Mouse (Mus musculus): ENCODE measurements around the gene Tecpr1. TPM values are rescaled to one million over a fixed set of nuclear protein-coding genes. Genes with fewer than 3 reads are reported as not detected.

Tecpr1 gene
- total and polyA plus RNA-seq, 3 experiments, result 2.8 to 6.2 (median 6.0) TPM

- TF ChIP-seq CHD1 (IDR thresholded peaks at IDR 0.05; ENCODE audit: low read depth, low read length) (no peak), JUND (conservative IDR thresholded peaks at IDR 0.05; ENCODE audit: low read depth, low read length) (no peak), CHD2 (IDR thresholded peaks at IDR 0.05; ENCODE audit: low read length) (no peak), MXI1 (IDR thresholded peaks at IDR 0.05; ENCODE audit: low read depth, low read length) (no peak), MEF2A (IDR thresholded peaks at IDR 0.05; ENCODE audit: borderline replicate concordance, low read depth, low read length) (no peak), IRF4 (IDR thresholded peaks at IDR 0.05; ENCODE audit: low read depth, low read length) (no peak), ZC3H11A (IDR thresholded peaks at IDR 0.05; ENCODE audit: low read depth, low read length) (no peak), USF2 (conservative IDR thresholded peaks at IDR 0.05; ENCODE audit: low read depth, low read length) (no peak), ZKSCAN1 (IDR thresholded peaks at IDR 0.05; ENCODE audit: borderline replicate concordance, low read depth, low read length) (no peak), ELF1 (IDR thresholded peaks at IDR 0.05; ENCODE audit: low read depth, low read length) (no peak), BHLHE40 (IDR thresholded peaks at IDR 0.05; ENCODE audit: low read depth, low read length) (no peak), ZNF384 (IDR thresholded peaks at IDR 0.05; ENCODE audit: low read depth, low read length) (no peak), RAD21 (IDR thresholded peaks at IDR 0.05; ENCODE audit: low read depth, low read length) (no peak), MAZ (IDR thresholded peaks at IDR 0.05; ENCODE audit: low read depth, low read length) (no peak), MYC (IDR thresholded peaks at IDR 0.05; ENCODE audit: low read depth, low read length) (no peak), ZMIZ1 (IDR thresholded peaks at IDR 0.05; ENCODE audit: low read depth, low read length) (no peak), TCF12 (IDR thresholded peaks at IDR 0.05; ENCODE audit: low read depth, low read length) (no peak), MAX (IDR thresholded peaks at IDR 0.05; ENCODE audit: low read length) (no peak), GABPA (IDR thresholded peaks at IDR 0.05; ENCODE audit: insufficient replicate concordance, low read depth, low read length) (no peak)
Observed at GRCm38 (mm10) chr5:144269926-144270325, 46.5 kb upstream of the Tecpr1 start.

DNA sequence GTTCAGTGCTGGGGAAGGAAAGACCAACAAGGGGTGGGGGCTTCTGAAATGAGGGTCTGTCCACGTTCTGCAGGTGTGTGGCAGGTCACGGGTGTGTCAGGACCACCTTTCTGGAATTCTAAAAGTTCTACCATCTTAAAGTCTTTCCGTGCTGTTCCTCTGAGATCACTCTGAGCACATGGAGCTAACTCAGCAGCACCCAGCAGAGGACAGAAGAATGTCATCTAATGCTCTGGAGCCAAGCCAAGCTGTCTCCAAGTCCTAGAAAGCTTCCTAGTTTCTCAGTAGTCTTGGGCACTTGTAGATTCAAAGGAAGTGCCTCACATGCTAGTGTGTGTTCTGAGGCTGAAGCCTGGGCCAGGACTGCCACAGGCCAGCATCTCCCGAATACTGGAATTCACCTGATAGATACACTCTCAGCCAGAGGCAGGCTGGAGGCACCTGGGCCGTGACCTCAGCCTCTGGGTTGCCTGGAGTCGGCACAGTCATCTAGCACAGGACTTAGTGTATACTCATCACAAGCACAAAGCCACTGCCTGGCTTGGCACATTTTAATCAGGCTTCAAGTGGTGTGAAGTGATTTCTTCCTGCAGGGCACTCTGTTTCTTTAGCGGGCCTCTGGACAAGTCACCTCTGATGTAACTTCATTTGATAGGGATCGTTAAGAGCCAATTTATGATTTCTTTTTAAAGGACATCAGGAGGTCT lies 44.3 kb upstream of the Tecpr1 start:
- TF ChIP-seq UBTF (IDR thresholded peaks at IDR 0.05; ENCODE audit: low read depth, low read length) (no peak), MXI1 (IDR thresholded peaks at IDR 0.05; ENCODE audit: low read depth, low read length) (no peak), CTCF (conservative IDR thresholded peaks at IDR 0.05 in 1 of 2, IDR thresholded peaks at IDR 0.05 in 1 of 2; ENCODE audit: low read depth in 2 of 2, low read length in 2 of 2) (no peak), USF2 (conservative IDR thresholded peaks at IDR 0.05; ENCODE audit: low read depth, low read length) (no peak), RCOR1 (conservative IDR thresholded peaks at IDR 0.05; ENCODE audit: low read depth, low read length) (no peak), KAT2A (IDR thresholded peaks at IDR 0.05; ENCODE audit: insufficient replicate concordance, low read length) (no peak), ZNF384 (IDR thresholded peaks at IDR 0.05; ENCODE audit: low read depth, low read length) (no peak), GABPA (IDR thresholded peaks at IDR 0.05; ENCODE audit: insufficient replicate concordance, low read depth, low read length) (no peak), EP300 (IDR thresholded peaks at IDR 0.05; ENCODE audit: low read length) (no peak), MAX (IDR thresholded peaks at IDR 0.05; ENCODE audit: low read length) (no peak), IRF4 (IDR thresholded peaks at IDR 0.05; ENCODE audit: low read depth, low read length) (no peak), POLR2A (IDR thresholded peaks at IDR 0.05; ENCODE audit: low read depth, low read length) (no peak), TCF12 (IDR thresholded peaks at IDR 0.05; ENCODE audit: low read depth, low read length) (no peak), NELFE (IDR thresholded peaks at IDR 0.05; ENCODE audit: low read depth, low read length) (no peak), BHLHE40 (IDR thresholded peaks at IDR 0.05; ENCODE audit: low read depth, low read length) (no peak), MEF2A (IDR thresholded peaks at IDR 0.05; ENCODE audit: borderline replicate concordance, low read depth, low read length) (no peak), CHD2 (IDR thresholded peaks at IDR 0.05; ENCODE audit: low read length) (no peak), MAZ (IDR thresholded peaks at IDR 0.05; ENCODE audit: low read depth, low read length) (no peak), JUND (conservative IDR thresholded peaks at IDR 0.05; ENCODE audit: low read depth, low read length) (no peak), NRF1 (IDR thresholded peaks at IDR 0.05; ENCODE audit: low read depth, low read length) (no peak)
- dilution Hi-C loops (cut with MboI; ENCODE audit: extremely low pct_ligation_motif_present, extremely low pct_unique_long_range_greater_than_20kb, low sequenced_read_pairs) (no loop called here), in situ Hi-C loops (cut with MboI; ENCODE audit: low pct_ligation_motif_present, low pct_unique_long_range_greater_than_20kb, low sequenced_read_pairs) (no loop called here)
- no peak overlapping the region for H3K4me2 ChIP-seq (ENCODE audit: insufficient read depth, low read depth, poor library complexity, severe bottlenecking)
- no peak for DNase-seq (ENCODE audit: extremely low read depth)
- H3K79me2 ChIP-seq (replicated peaks; ENCODE audit: control insufficient read depth, extremely low read depth, insufficient read depth, poor library complexity, severe bottlenecking), result no peaks in the 10 kb centered on the region
- H3K9me3 ChIP-seq (replicated peaks; ENCODE audit: low read length), result no peaks in the 10 kb centered on the region
- H3K4me3 ChIP-seq (replicated peaks in 1 of 3; ENCODE audit: low read depth in 2 of 3, low read length in 2 of 3, poor library complexity in 1 of 3), result no peak overlapping the region
- H3K27me3 ChIP-seq (replicated peaks), result no peaks in the 10 kb centered on the region
- peaks cover 0 to 29% of the 10 kb centered on the region in 2 experiments; a peak in 2 of 4 replicates for H3K4me1 ChIP-seq (ENCODE audit: control insufficient read depth in 1 of 2, insufficient read depth in 2 of 2)
- no peak overlapping the region for H3K27ac ChIP-seq (ENCODE audit: insufficient read depth, low read depth)
- no peak overlapping the region for H3K9ac ChIP-seq (ENCODE audit: insufficient read depth, low read depth)
- peaks cover 8 to 61% of the 10 kb centered on the region in 2 experiments for H3K36me3 ChIP-seq (replicated peaks in 1 of 2; ENCODE audit: control insufficient read depth in 1 of 2, insufficient read depth in 1 of 2, low read length in 1 of 2)

More at GRCm38 (mm10) chr5:144269926-144270325, 46.5 kb upstream of the Tecpr1 start:
- no peak for DNase-seq (ENCODE audit: extremely low read depth)
- H3K9me3 ChIP-seq (replicated peaks; ENCODE audit: low read length), result no peaks in the 10 kb centered on the region
- dilution Hi-C loops (cut with MboI; ENCODE audit: extremely low pct_ligation_motif_present, extremely low pct_unique_long_range_greater_than_20kb, low sequenced_read_pairs), result no loop called here
- H3K36me3 ChIP-seq (replicated peaks in 1 of 2; ENCODE audit: control insufficient read depth in 1 of 2, insufficient read depth in 1 of 2, low read length in 1 of 2), result peaks cover under 1 to 46% of the 10 kb centered on the region in 2 experiments
- no peak overlapping the region for H3K4me3 ChIP-seq (replicated peaks in 1 of 3; ENCODE audit: low read depth in 2 of 3, low read length in 2 of 3, poor library complexity in 1 of 3)
- H3K79me2 ChIP-seq (replicated peaks; ENCODE audit: control insufficient read depth, extremely low read depth, insufficient read depth, poor library complexity, severe bottlenecking), result no peaks in the 10 kb centered on the region
- peaks cover 0 to 25% of the 10 kb centered on the region in 2 experiments; a peak in 2 of 4 replicates for H3K4me1 ChIP-seq (ENCODE audit: control insufficient read depth in 1 of 2, insufficient read depth in 2 of 2)
- H3K27me3 ChIP-seq (replicated peaks), result no peaks in the 10 kb centered on the region
- H3K27ac ChIP-seq (ENCODE audit: insufficient read depth, low read depth), result no peak overlapping the region
- no peak overlapping the region for H3K4me2 ChIP-seq (ENCODE audit: insufficient read depth, low read depth, poor library complexity, severe bottlenecking)
- H3K9ac ChIP-seq (ENCODE audit: insufficient read depth, low read depth), result no peak overlapping the region
- in situ Hi-C loops (cut with MboI; ENCODE audit: low pct_ligation_motif_present, low pct_unique_long_range_greater_than_20kb, low sequenced_read_pairs), result no loop called here
